Mouse (Mus musculus) limb, embryonic 10.5 days (tissue): ENCODE data around the gene Ect2. TPM values are rescaled to one million over a fixed set of nuclear protein-coding genes. Genes with fewer than 3 reads are reported as not detected.

Experiments
- polyA plus RNA-seq: library from polyadenylated mRNA; unstranded; fragments of >200 nt; fragmentation: Nextera tagmentation; extraction: Ambion mirVana; gene quantifications from 2 replicates; pipeline ENCODE4 v1.2.1, GENCODE M21; 2016

Ect2 gene
- polyA plus RNA-seq, 1 experiment from 2014 or later = 80.2 TPM

Other genes starting within 250 kb of the Ect2 start
- 3.0 and 3.8 TPM in 2 replicates for gene Nceh1, start 29.1 kb upstream of the Ect2 start, polyA plus RNA-seq
- not detected in 2 replicates for gene Tnfsf10, start 163.2 kb upstream of the Ect2 start, polyA plus RNA-seq
- gene Ghsr, start 217.5 kb upstream of the Ect2 start, polyA plus RNA-seq = not detected in 2 replicates